Mouse (Mus musculus) liver, embryonic 16.5 days (tissue): ENCODE results near the gene Myf5. TPM values are rescaled to one million over a fixed set of nuclear protein-coding genes. Genes with fewer than 3 reads are reported as not detected.

Source experiments
- ATAC-seq: fragments of 200-750 bp; cut with Nextera tagmentation; 2 replicates; pipeline ENCODE4 v1.8.0; 2017; ENCODE audit warnings: low read depth, mild to moderate bottlenecking, moderate number of reproducible peaks, moderate library complexity
- H3K27ac ChIP-seq: fragments of 300-500 bp; sonication (generic); 2 replicates; pipeline ENCODE4 v1.5.1; 2014; ENCODE audit warnings: mild to moderate bottlenecking, low read length
- H3K27me3 ChIP-seq: fragments of 300-500 bp; sonication (generic); 2 replicates; pipeline ENCODE4 v1.6.1; 2014; ENCODE audit warnings: low read depth, low read length, mixed read lengths; ENCODE audit not compliant: control insufficient read depth, insufficient read depth
- H3K36me3 ChIP-seq: fragments of 300-500 bp; sonication (generic); 2 replicates; pipeline ENCODE4 v1.6.1; 2014; ENCODE audit warnings: mild to moderate bottlenecking; ENCODE audit not compliant: control insufficient read depth, insufficient read depth
- H3K4me1 ChIP-seq: fragments of 300-500 bp; sonication (generic); 2 replicates; pipeline ENCODE4 v1.6.1; 2014; ENCODE audit warnings: low read depth, low read length, mixed read lengths; ENCODE audit not compliant: control insufficient read depth
- H3K4me2 ChIP-seq: fragments of 300-500 bp; sonication (generic); 2 replicates; pipeline ENCODE4 v1.6.1; 2014; ENCODE audit warnings: low read depth, low read length, mixed read lengths
- H3K4me3 ChIP-seq: fragments of 300-500 bp; sonication (generic); 2 replicates; pipeline ENCODE4 v1.5.1; 2014; ENCODE audit warnings: low read depth, mild to moderate bottlenecking, low read length
- H3K9ac ChIP-seq: fragments of 300-500 bp; sonication (generic); 2 replicates; pipeline ENCODE4 v1.6.1; 2014; ENCODE audit warnings: low read depth, low read length
- H3K9me3 ChIP-seq: fragments of 300-500 bp; sonication (generic); replicated peaks from 2 replicates; pipeline ENCODE4 v1.6.1; 2016; ENCODE audit warnings: low read length; ENCODE audit not compliant: control insufficient read depth
- WGBS: fragments of 180-500 bp; shearing (Covaris S2); extraction: QIAGEN DNeasy Blood & Tissue Kit; methylation state at CpG from one replicate; pipeline ENCODE4 v1.1.7; 2014; ENCODE audit not compliant: insufficient replicate concordance; 5-methylcytosine and 5-hydroxymethylcytosine counted together
- microRNA-seq: library from miRNA; unstranded; fragments of <30 nt; microRNA quantifications from one replicate; pipeline ENCODE4, GENCODE M21; 2016
- polyA plus RNA-seq: library from polyadenylated mRNA; unstranded; fragments of >200 nt; fragmentation: Nextera tagmentation; extraction: Ambion mirVana; gene quantifications from 2 replicates; pipeline ENCODE4 v1.2.1, GENCODE M21; 2015

Gene Myf5
- polyA plus RNA-seq, 1 experiment from 2014 or later = 0.15 TPM

DNA sequence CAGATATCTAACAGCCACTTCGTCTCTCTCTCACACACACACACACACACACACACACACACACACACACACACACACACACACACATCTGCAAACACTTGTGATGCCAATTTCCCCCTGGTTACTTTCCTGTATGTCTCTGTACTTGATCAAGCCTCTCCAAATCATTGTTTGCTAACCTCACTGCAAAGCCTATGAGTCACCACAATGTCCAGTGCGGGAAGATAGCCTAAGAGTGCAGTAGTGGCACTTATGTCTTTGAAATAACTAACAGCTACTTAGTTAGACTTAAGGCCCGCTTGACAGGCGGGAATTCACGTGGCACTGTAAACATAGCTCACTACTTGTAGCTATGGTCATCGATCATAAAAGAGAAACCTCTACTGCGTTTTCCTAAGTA lies 18.1 kb downstream of the Myf5 start:
- H3K9ac ChIP-seq = no peak overlapping the region
- no peak overlapping the region for H3K27ac ChIP-seq
- no peaks in the 10 kb centered on the region for H3K36me3 ChIP-seq
- no peaks in the 10 kb centered on the region for H3K4me1 ChIP-seq
- WGBS = 59% methylated on average over 7 of the region's 7 CpGs
- H3K27me3 ChIP-seq = no peaks in the 10 kb centered on the region
- no peak overlapping the region for H3K4me2 ChIP-seq
- H3K9me3 ChIP-seq = no peaks in the 10 kb centered on the region
- ATAC-seq = no peak
- no peak overlapping the region for H3K4me3 ChIP-seq

GRCm38 (mm10) chr10:107449496-107450330 lies 36.2 kb downstream of the Myf5 start:
- H3K4me2 ChIP-seq = no peak overlapping the region
- H3K27ac ChIP-seq = no peak overlapping the region
- H3K27me3 ChIP-seq = no peaks in the 10 kb centered on the region
- ATAC-seq = no peak
- no peaks in the 10 kb centered on the region for H3K9me3 ChIP-seq
- H3K36me3 ChIP-seq = no peaks in the 10 kb centered on the region
- no peak overlapping the region for H3K4me3 ChIP-seq
- no peak overlapping the region for H3K9ac ChIP-seq
- H3K4me1 ChIP-seq = no peaks in the 10 kb centered on the region
- WGBS = 56% methylated on average over 5 of the region's 5 CpGs

DNA sequence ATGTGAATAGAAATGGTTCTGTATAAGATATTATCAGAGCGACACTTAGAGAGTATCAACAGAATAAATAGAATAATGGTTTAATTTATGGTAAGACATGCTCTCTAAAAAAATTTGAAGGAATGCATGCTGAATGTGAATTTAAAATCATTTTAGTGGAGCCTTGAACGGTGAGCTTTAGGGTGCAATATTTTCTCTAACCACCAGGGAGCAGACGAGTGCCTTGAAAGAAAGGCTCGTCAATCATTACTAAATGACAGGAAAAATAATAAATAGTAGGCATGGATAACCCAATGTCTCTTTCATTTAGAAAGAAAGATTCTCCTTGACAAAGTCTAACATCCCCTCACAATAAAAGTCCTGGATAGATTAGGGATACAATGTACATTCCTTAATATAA lies 43.2 kb downstream of the Myf5 start:
- no peak overlapping the region for H3K9ac ChIP-seq
- ATAC-seq = no peak
- H3K27me3 ChIP-seq = no peaks in the 10 kb centered on the region
- H3K4me3 ChIP-seq = no peak overlapping the region
- no peaks in the 10 kb centered on the region for H3K9me3 ChIP-seq
- 9% methylated on average over 4 of the region's 4 CpGs for WGBS
- no peaks in the 10 kb centered on the region for H3K36me3 ChIP-seq
- no peak overlapping the region for H3K4me2 ChIP-seq
- no peak overlapping the region for H3K27ac ChIP-seq
- no peaks in the 10 kb centered on the region for H3K4me1 ChIP-seq

- Histone ChIP-seq H3K27ac (no peak overlapping the region), H3K9me3 (no peaks in the 10 kb centered on the region), H3K4me3 (no peak overlapping the region), H3K4me2 (no peak overlapping the region), H3K27me3 (no peaks in the 10 kb centered on the region), H3K36me3 (no peaks in the 10 kb centered on the region), H3K9ac (no peak overlapping the region), H3K4me1 (no peaks in the 10 kb centered on the region)
- WGBS = 40% methylated on average over 5 of the region's 5 CpGs
- no peak for ATAC-seq
Observed at GRCm38 (mm10) chr10:107436967-107437366, 49.0 kb downstream of the Myf5 start.

Small RNAs within 50 kb of the gene (microRNA-seq; reads per million reads assigned to microRNA genes)
- gene Gm44403 = not detected

Other genes starting within 250 kb of the Myf5 start
- 1.3 TPM in 2 replicates for gene Lin7a, start 214.4 kb downstream of the Myf5 start, polyA plus RNA-seq
- 0.71 and 1.4 TPM in 2 replicates for gene Myf6, start 8.6 kb upstream of the Myf5 start, polyA plus RNA-seq
- 0.02 TPM in 1 of 2 replicates, not detected in the other for gene Ptprq, start 233.9 kb upstream of the Myf5 start, polyA plus RNA-seq